Mouse (Mus musculus): ENCODE measurements around the gene Tspan9. TPM values are rescaled to one million over a fixed set of nuclear protein-coding genes. Genes with fewer than 3 reads are reported as not detected.

The Tspan9 gene
- polyA plus RNA-seq, 1 experiment from 2014 or later = 141 TPM

DNA sequence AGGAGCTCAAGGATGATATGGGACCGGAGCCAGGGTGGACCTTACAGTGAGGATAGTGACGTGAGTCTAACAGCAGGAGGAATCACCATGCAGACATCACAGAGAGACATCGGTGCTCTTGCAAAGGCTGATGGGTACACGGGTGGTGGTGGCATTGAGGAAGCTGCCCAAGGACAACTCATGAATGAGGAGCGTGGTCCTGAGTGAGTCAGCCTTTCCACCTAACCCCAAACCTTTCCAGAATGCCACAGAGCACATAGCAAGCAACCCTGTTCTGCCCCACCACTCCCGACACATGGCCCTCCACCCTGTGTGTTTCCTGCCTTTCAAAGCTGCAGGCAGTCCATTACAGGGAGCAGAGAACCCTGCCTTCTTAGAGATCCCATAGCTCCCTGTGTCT lies 223.9 kb downstream of the Tspan9 start:
- WGBS = 74% methylated on average over 6 of the region's 6 CpGs
- no peak overlapping the region for H3K27ac ChIP-seq
- H3K27me3 ChIP-seq = no peaks in the 10 kb centered on the region
- no peak overlapping the region for H3K9ac ChIP-seq
- H3K9me3 ChIP-seq = no peaks in the 10 kb centered on the region
- no peak overlapping the region for H3K4me2 ChIP-seq
- H3K4me1 ChIP-seq = peaks cover 6% of the 10 kb centered on the region
- peaks cover 15% of the 10 kb centered on the region for H3K36me3 ChIP-seq
- H3K4me3 ChIP-seq = no peak overlapping the region
- ATAC-seq (ENCODE audit: insufficient number of reproducible peaks, low FRiP score, low TSS enrichment, low read depth) = no peak

DNA sequence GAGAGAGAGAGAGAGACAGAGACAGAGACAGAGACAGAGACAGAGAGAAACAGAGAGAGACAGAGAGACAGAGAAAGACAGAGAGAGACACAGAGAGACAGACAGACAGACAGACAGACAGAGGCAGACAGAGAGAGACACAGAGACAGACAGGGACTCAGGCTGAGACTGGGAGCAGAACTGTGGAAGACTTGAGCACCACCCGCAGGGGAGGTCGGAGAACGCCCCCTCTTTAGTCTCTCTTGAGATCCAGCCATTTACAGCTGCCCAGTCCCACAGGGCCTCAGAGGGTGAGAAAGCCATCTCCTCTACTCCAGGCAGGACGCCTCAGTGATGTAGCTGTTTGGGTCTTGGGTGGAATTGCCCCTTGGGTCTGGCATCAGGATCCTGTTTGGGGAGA lies 225.7 kb downstream of the Tspan9 start:
- 75% methylated on average over 4 of the region's 4 CpGs for WGBS
- Histone ChIP-seq H3K9ac (no peak overlapping the region), H3K4me1 (peaks cover 6% of the 10 kb centered on the region), H3K4me3 (no peak overlapping the region), H3K36me3 (peaks cover 24% of the 10 kb centered on the region), H3K27me3 (no peaks in the 10 kb centered on the region), H3K4me2 (no peak overlapping the region), H3K9me3 (no peaks in the 10 kb centered on the region), H3K27ac (no peak overlapping the region)
- no peak for ATAC-seq (ENCODE audit: insufficient number of reproducible peaks, low FRiP score, low TSS enrichment, low read depth)

DNA sequence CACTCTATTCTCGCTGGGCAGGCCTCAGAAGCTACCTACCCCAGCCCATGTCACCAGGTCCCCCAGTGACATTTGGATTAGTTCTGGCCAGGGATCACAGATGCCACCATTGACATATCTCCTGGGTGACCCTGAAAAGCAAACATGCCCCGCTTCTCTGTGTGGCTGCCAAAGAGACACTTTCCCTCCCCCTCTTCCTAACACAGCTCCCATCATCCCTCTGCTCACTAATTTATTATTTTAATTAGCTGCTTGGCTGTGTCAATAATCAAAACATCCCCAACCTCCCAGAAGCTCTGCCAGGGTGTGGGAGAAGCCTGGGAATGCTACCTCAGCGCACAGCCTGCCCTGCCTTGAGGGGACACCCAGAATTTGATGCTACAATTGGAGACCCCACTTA lies 226.4 kb downstream of the Tspan9 start:
- WGBS = 82% methylated on average over 3 of the region's 3 CpGs
- no peak for ATAC-seq (ENCODE audit: insufficient number of reproducible peaks, low FRiP score, low TSS enrichment, low read depth)
- peaks cover 6% of the 10 kb centered on the region for H3K4me1 ChIP-seq
- no peaks in the 10 kb centered on the region for H3K9me3 ChIP-seq
- peaks cover 26% of the 10 kb centered on the region for H3K36me3 ChIP-seq
- H3K27me3 ChIP-seq = no peaks in the 10 kb centered on the region
- H3K9ac ChIP-seq = no peak overlapping the region
- H3K4me2 ChIP-seq = no peak overlapping the region
- no peak overlapping the region for H3K4me3 ChIP-seq
- H3K27ac ChIP-seq = no peak overlapping the region

DNA sequence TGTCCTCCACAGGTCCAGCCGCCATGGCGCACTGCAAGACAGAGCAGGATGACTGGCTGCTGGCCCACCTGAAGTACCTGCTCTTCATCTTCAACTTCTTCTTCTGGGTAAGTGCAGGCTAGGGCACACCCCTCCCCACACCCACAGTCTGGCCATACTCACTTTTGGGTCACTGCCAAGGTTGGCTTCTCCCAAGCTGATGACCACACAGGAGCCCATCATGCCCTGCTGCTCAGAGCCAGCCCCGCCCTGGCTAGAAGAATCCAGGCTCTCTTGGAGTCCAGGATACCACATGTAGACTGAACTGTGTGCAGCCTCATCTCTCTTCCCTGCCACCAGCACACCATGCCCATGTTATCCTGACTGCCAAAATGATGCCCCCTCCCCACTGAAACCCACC lies 230.5 kb downstream of the Tspan9 start:
- no peak for ATAC-seq (ENCODE audit: insufficient number of reproducible peaks, low FRiP score, low TSS enrichment, low read depth)
- H3K36me3 ChIP-seq = peaks cover 26% of the 10 kb centered on the region
- H3K27ac ChIP-seq = no peak overlapping the region
- H3K9me3 ChIP-seq = no peaks in the 10 kb centered on the region
- 100% methylated on average over 3 of the region's 3 CpGs for WGBS
- no peak overlapping the region for H3K4me2 ChIP-seq
- no peak overlapping the region for H3K9ac ChIP-seq
- no peaks in the 10 kb centered on the region for H3K27me3 ChIP-seq
- no peak overlapping the region for H3K4me3 ChIP-seq
- no peaks in the 10 kb centered on the region for H3K4me1 ChIP-seq

DNA sequence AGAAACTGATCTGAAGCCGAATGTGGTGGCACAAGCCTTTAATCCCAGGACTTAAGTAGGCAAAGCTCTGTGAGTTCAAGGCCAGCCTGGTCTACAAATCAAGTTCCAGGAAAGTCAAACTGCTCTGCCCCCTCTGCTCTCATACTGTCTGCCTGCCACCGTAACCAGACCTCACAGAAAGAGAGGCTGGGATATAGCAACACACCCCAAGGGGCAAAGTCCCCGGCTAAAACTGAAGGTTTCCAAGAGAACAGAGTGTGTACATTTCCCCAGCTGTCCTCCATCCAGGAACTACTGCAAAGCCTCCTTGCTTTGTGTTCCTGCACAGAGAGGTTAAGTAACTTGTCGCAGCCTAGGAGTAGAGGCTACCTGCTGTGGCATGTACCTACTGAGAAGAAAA lies 231.7 kb downstream of the Tspan9 start:
- no peak overlapping the region for H3K9ac ChIP-seq
- no peak overlapping the region for H3K4me2 ChIP-seq
- H3K9me3 ChIP-seq = no peaks in the 10 kb centered on the region
- no peak overlapping the region for H3K4me3 ChIP-seq
- H3K4me1 ChIP-seq = no peaks in the 10 kb centered on the region
- H3K36me3 ChIP-seq = peaks cover 26% of the 10 kb centered on the region
- no peak for ATAC-seq (ENCODE audit: insufficient number of reproducible peaks, low FRiP score, low TSS enrichment, low read depth)
- WGBS = 67% methylated on average over 4 of the region's 4 CpGs
- H3K27me3 ChIP-seq = no peaks in the 10 kb centered on the region
- no peak overlapping the region for H3K27ac ChIP-seq

Small RNA genes lying within 50 kb of the gene (microRNA-seq; reads per million reads assigned to microRNA genes)
- not detected for gene Gm26338

Other genes with a start within 250 kb of the Tspan9 start
- gene Tead4, start 157.2 kb upstream of the Tspan9 start, polyA plus RNA-seq (2015; fragmentation: Nextera tagmentation; extraction: Ambion mirVana) = 4.9 and 8.9 TPM in 2 replicates
- gene Tulp3, start 212.3 kb upstream of the Tspan9 start, polyA plus RNA-seq (2015; fragmentation: Nextera tagmentation; extraction: Ambion mirVana) = 19.7 and 19.8 TPM in 2 replicates
- 115 and 118 TPM in 2 replicates for gene Rhno1, start 219.3 kb upstream of the Tspan9 start, polyA plus RNA-seq (2015; fragmentation: Nextera tagmentation; extraction: Ambion mirVana)
- gene Foxm1, start 219.4 kb upstream of the Tspan9 start, polyA plus RNA-seq (2015; fragmentation: Nextera tagmentation; extraction: Ambion mirVana) = 24.9 and 26.7 TPM in 2 replicates
- gene Tex52, start 231.9 kb upstream of the Tspan9 start, polyA plus RNA-seq (2015; fragmentation: Nextera tagmentation; extraction: Ambion mirVana) = 0.26 and 0.34 TPM in 2 replicates
- not detected in 2 replicates for gene Gm44596, start 231.9 kb upstream of the Tspan9 start, polyA plus RNA-seq (2015; fragmentation: Nextera tagmentation; extraction: Ambion mirVana)

All from limb, embryonic 15.5 days (tissue).